Mouse (Mus musculus) brain, adult 10 weeks (tissue): ENCODE measurements around the gene Tas2r125. TPM values are rescaled to one million over a fixed set of nuclear protein-coding genes. Genes with fewer than 3 reads are reported as not detected.

ENCODE experiments used
- polyA plus RNA-seq: library from polyadenylated mRNA; stranded (reverse); fragments of 350-450 nt; fragmentation: Illumina TruSeq; extraction: RNeasy Lipid Tissue Mini Kit (QIAGEN cat#74804); gene quantifications from one replicate; pipeline ENCODE4 v1.2.3, GENCODE M21; 2015; ENCODE audit warnings: low read depth, low replicate concordance

Tas2r125 gene
- not detected for polyA plus RNA-seq

GRCm38 (mm10) chr6:132909351-132909750 is at the start of gene Tas2r125:
Tas2r125 (plus strand) TSS chr6:132909651.

GRCm38 (mm10) chr6:132867708-132868107 is 41.7 kb upstream of the Tas2r125 start, which contains the start of gene Tas2r110:
Tas2r110 (plus strand) TSS chr6:132868008.

GRCm38 (mm10) chr6:132892711-132893110 is 16.7 kb upstream of the Tas2r125 start, which contains the start of gene Tas2r113:
Tas2r113 (plus strand) TSS chr6:132893011.

GRCm38 (mm10) chr6:132950802-132951201 is 41.4 kb downstream of the Tas2r125 start, which contains the start of gene Tas2r129:
Tas2r129 (plus strand) TSS chr6:132951102.

GRCm38 (mm10) chr6:132957819-132958218 is 48.4 kb downstream of the Tas2r125 start, which contains the start of gene Tas2r131:
Tas2r131 (minus strand) TSS chr6:132957919.

Other genes starting within 250 kb of the Tas2r125 start
- not detected for gene Tas2r121, start 208.6 kb upstream of the Tas2r125 start, polyA plus RNA-seq
- not detected for gene Tas2r122, start 197.7 kb upstream of the Tas2r125 start, polyA plus RNA-seq
- gene Tas2r115, start 171.6 kb upstream of the Tas2r125 start, polyA plus RNA-seq, result not detected
- gene Tas2r124, start 154.9 kb upstream of the Tas2r125 start, polyA plus RNA-seq, result not detected
- not detected for gene Tas2r102, start 147.5 kb upstream of the Tas2r125 start, polyA plus RNA-seq
- not detected for gene Tas2r136, start 131.5 kb upstream of the Tas2r125 start, polyA plus RNA-seq
- not detected for gene Tas2r117, start 106.8 kb upstream of the Tas2r125 start, polyA plus RNA-seq
- not detected for gene Tas2r123, start 62.5 kb upstream of the Tas2r125 start, polyA plus RNA-seq
- not detected for gene Tas2r116, start 54.2 kb upstream of the Tas2r125 start, polyA plus RNA-seq
- not detected for gene Tas2r110, start 41.6 kb upstream of the Tas2r125 start, polyA plus RNA-seq
- gene Tas2r113, start 16.6 kb upstream of the Tas2r125 start, polyA plus RNA-seq, result not detected
- gene Tas2r129, start 41.5 kb downstream of the Tas2r125 start, polyA plus RNA-seq, result not detected
- not detected for gene Tas2r131, start 48.3 kb downstream of the Tas2r125 start, polyA plus RNA-seq
- not detected for gene Tas2r109, start 71.3 kb downstream of the Tas2r125 start, polyA plus RNA-seq
- gene Tas2r103, start 127.5 kb downstream of the Tas2r125 start, polyA plus RNA-seq, result not detected
- not detected for gene Tas2r140, start 146.2 kb downstream of the Tas2r125 start, polyA plus RNA-seq
- 146 TPM for gene Smim10l1, start 195.3 kb downstream of the Tas2r125 start, polyA plus RNA-seq